Mouse (Mus musculus) ovary, postnatal 14 days (tissue): ENCODE measurements around the gene Ncoa3.

ENCODE experiments used
- DNase-seq: peaks from one replicate; pipeline ENCODE4 v3.0.0; 2022; ENCODE audit warnings: low spot score

Gene Ncoa3

DNA sequence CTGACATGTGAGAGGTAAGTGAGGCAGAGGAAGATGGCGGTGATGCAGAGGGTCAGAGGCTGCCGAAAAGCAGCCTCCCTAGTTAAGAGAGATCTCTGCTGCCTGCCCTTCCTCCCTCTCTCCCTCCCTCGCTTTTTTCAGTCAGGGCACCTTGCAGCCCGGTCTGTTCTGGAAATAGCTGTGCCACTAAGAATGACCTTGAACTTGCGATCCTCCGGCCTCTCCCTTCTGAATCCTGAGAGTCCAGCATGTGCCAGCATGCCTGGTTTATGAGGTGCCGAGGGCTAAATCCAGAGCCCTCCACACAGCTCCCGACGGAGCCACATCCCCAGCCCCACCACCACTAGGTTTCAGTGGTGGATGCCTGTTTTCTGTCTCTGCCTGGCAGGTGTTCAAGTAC, 113.5 kb downstream of the Ncoa3 start:
- DNase-seq = no peak

- DNase-seq = no peak
Measured at GRCm38 (mm10) chr2:166106631-166107030, 114.2 kb downstream of the Ncoa3 start.

GRCm38 (mm10) chr2:166107911-166108310, 115.5 kb downstream of the Ncoa3 start:
- DNase-seq = no peak

GRCm38 (mm10) chr2:166108326-166108725, 115.9 kb downstream of the Ncoa3 start:
- DNase-seq = peak; percentile 81

DNA sequence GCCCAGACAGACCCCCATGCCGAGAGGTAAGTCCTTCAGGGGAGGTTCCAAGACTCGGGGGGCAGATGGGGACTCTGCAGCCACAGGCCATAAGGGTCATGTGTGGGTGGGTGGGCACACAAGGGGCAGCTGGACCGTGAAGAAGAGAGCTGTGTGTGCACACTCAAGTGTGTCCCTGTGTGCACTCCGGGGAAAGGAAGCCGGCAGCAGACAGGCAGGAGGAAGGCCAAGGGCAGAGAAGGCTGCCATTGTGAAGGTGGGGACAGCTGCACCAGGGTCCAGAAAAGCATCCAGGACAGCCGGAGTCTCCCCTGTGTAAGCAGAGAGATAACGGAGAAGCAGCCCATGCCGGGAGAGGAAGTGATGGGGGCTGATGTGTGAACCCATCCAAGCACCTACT, 118.3 kb downstream of the Ncoa3 start:
- no peak for DNase-seq

- DNase-seq = no peak
Measured at GRCm38 (mm10) chr2:166111238-166111637, 118.8 kb downstream of the Ncoa3 start.

DNA sequence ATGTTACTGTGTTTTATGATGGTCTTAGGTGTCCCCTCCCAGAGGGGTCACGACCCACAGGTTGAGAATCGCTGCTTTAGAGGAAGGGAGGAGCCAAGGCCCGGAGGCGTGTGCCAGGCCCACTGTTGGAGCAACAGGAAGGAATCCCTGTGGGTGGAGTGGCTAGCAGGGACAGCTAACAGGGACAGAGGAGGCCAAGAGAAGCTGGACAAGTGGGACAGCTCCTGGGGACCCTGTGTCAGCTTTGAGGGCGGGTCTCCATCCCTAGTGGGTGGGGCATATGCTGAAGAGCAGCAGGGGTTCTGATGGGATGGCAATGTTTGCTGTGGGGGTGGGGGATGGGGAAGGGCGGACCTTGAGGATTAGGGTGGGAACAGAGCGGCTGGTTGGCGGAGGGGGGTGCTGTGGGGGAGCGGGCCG, 119.4 kb downstream of the Ncoa3 start:
- DNase-seq = no peak

- no peak for DNase-seq
Measured at GRCm38 (mm10) chr2:166112986-166113385, 120.5 kb downstream of the Ncoa3 start.

DNA sequence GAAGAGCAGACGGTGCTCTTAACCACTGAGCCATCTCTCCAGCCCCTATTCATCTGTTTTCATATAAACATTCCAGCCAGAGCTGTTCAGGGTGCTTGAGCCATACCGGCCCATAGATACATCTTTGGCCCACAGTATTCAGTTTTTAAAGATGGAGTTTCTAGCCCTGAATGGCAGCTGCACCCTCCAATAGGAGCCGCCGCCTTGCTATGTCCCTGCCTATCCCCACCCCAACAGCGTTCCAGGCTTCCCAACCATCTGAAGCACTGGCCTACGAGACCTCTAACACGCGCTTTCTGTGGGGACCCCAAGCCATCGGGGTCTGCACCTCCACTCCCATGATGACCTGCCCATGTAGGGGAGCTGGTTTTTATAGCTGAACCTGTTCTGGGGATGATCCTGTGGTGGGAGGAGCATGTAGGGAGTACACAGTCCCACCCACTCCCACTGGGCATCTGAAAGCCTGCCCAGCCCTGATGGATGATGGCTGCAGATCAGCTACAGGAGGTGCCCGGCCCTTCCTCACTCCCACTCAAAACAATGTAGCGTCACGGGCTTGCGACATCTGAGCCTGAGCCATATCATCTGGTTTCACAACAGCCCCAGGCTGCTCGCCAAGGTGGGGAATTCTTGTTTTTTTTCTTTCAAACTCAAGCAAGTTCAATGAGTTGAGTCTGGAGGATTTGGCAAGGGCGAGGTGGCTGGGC, 123.3 kb downstream of the Ncoa3 start:
- DNase-seq = peak; percentile 77

DNA sequence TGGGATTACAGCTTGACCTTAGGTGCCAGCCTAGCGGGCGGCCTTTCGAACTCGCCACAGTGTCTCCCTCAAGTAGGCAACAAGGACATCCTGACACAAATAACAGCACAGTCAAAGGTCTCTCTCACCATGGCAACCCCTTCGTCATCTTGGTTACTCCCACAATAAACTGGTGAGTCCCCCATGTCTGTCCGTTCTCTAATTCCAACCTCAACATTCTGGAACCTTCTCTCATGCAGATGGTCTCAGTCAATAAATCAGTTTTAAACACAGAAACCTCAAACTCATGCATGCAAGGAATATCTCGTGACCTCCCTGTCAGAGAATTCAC, 123.8 kb downstream of the Ncoa3 start:
- no peak for DNase-seq

- no peak for DNase-seq
Measured at GRCm38 (mm10) chr2:166116704-166117103, 124.3 kb downstream of the Ncoa3 start.

DNA sequence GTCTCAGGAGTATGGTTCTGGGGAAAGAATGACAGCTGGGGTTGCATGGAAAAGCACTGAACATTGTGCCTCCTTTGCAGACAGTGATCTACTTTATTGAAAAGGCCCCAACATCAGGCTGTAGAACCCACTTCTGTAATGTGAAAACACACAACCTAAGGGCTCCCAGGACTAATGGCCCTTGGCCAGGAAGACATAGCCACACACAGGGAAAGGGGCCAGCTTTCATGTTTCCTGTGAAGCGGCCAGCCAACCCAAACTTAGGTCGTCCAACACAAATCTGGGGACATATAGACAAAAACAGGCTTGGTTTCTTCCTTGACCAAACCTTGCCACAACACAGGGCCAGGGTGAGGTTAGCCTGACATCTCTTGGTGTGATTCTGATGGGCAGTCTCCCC, 127.6 kb downstream of the Ncoa3 start:
- no peak for DNase-seq

GRCm38 (mm10) chr2:166121681-166122355, 129.4 kb downstream of the Ncoa3 start:
- no peak for DNase-seq

- DNase-seq = no peak
Measured at GRCm38 (mm10) chr2:166122781-166123180, 130.3 kb downstream of the Ncoa3 start.
